Mouse (Mus musculus) erythroid progenitor cell, adult 5-6 weeks (primary cell): ENCODE measurements at regions not wholly inside any gene's neighbourhood (a gene's known extent, or its start where the extent isn't known, plus 50 kb on each side); places are given as distances from the start of the nearest gene placed in this dataset.
A peak's percentile ranks its signal among the peaks of the same experiment; 100 is the strongest.

Source experiments
- ATAC-seq: replicated peaks from 2 replicates; pipeline ENCODE4 v1.8.0; 2016; ENCODE audit warnings: moderate number of reproducible peaks, mild to moderate bottlenecking, moderate TSS enrichment, inconsistent platforms; ENCODE audit not compliant: poor library complexity, low FRiP score, severe bottlenecking

DNA sequence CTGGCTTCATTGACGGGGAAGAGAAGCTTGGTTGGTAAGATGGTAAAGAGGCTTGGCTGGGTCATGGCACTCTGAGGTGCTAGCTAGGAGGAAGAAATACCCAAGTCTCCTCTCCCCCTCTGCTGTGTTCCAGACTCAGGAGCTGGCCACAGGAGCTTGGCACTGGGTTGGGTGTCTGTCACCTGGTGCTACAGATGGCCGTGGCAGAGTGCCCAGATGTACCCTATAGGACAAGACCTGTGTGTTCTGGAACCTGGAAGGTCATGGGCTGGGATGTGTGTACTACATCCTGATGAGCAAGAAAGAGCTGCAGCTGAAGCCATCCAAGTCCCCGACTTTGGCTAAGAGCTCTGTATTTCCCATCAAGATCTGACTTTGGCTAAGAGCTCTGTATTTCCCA, 72.4 kb downstream of the Nupl2 start:
- ATAC-seq = no peak

DNA sequence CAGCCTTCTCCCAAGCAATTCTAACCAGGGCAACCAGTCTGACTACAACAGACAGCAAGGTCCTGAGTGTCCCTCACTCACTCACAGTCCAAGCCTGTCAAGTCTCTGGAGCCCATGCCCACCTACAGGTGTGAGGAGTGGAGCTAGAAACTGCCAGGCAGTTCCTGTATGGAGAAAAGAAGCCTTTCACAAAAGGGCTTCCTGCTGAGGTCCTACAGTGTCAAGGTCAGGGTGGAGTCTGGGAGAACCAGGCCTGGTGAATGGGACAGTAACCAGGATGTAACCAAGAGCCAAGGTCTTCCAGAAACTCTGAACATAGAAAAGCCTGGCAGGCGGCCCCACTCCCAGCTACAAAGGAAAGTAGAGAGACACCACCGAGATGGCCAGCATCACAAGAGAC, 74.2 kb downstream of the Nupl2 start:
- ATAC-seq = no peak

DNA sequence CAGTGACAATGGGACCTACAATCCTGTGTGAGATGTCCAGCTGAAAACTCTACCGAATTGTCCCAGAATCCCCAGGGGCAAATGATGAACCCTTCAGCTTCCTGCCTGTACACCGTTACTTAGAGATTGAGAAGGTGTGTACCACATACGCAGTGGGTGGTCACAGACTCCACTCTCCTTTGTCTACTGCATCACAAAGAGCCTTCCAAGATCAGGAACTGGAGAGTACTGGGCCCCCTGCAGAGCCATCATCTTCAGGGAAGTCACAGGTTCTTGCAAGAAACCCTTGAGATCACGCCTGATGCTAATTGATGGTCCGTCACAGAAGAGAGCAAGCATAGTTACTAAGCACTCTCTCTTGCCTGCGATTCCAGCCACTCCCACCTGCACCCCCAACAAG, 79.4 kb downstream of the Nupl2 start:
- ATAC-seq = no peak

GRCm38 (mm10) chr5:24255421-24255820, 90.7 kb downstream of the Nupl2 start:
- no peak for ATAC-seq

DNA sequence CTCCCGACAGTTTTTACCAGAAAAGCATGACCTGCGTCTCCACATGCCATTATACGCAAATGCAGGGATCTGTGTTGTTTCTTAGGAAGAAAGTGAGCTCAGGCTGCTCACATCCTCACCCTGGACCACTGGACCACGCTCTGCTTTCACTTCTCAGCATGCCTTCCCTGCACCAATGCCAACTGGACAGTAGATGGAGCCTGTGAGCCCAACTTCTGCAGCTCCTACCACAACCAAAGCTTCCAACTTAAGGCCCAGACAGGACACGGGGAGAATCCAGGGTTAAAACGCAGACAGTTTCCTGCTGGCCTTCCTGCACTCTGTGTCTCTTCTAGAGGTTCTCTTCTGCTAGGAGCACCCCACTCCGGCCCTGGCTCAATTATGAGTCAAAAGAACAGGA, 90.3 kb downstream of the Kcnh2 start:
- ATAC-seq = 0 out of 2 replicates have a peak, but pooled peaks have one; percentile 67

DNA sequence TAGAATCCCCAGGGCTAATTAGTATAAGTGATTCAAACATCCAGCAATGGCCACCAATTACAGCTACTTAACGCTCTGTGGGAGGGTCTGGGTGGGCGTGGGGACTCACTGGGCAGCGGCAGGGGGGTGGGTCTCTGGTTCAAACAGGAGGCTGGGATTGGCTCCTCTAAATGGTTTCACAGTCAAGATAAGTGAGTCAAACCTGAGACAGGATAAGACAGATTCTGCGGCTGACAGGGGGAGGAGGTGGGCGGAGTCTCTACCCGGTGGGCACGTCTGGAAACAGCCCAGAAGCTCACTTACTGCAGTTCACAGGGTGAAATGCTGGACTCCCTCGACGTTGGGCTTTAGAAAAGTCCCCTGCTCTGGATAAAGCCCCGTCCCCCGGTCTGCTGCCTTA, 89.3 kb downstream of the Kcnh2 start:
- ATAC-seq = no peak

DNA sequence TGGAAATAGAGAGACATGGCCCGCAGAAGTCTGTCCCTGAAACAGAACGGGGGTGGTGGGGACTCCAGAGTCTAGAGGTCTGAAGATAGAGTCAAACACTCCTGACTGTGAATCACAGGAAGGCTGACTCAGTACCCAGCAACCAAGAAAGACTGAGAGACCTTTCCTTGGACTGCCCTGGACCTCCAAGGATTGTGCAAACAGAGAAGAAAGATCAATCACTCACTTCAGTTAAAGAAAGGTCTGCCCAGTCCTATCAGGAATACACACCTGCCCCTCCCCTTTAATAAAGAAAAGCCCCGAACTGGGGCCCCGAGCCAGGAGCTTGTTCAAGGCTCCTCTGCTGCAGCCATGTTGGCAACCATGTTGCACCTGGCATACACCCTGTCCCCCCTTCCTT, 87.3 kb downstream of the Kcnh2 start:
- ATAC-seq = no peak

GRCm38 (mm10) chr5:24265431-24265830, 86.0 kb downstream of the Kcnh2 start:
- no peak for ATAC-seq

- ATAC-seq = peak; percentile 72
Measured at GRCm38 (mm10) chr5:24266344-24267295, 84.8 kb downstream of the Kcnh2 start.
